Mouse (Mus musculus): ENCODE measurements at regions not wholly inside any gene's neighbourhood (a gene's known extent, or its start where the extent isn't known, plus 50 kb on each side); places are given as distances from the start of the nearest gene placed in this dataset.

DNA sequence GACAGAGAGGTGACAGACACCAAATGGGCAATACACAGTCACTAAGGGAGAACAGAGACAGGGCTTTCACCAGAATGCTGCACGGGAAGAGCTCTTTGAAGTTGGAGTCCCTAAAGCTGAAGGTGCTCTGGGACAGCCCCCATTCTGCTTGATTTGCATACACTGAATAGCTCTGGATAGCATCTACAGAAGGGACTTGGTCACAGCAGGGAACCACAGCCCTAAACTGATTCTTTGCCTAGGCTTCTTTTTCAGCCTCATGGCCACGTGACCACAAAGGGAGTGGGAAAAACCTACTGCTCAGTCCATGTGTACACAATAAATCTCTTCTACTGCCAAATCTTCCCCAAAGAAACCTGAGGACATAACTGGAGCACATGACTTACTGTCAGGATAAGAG lies 221.3 kb downstream of the Opa1 start:
- TF ChIP-seq POLR2A (IDR thresholded peaks at IDR 0.05; ENCODE audit: borderline replicate concordance, insufficient read depth, low read length) = no peak
- TF ChIP-seq CTCF (IDR thresholded peaks at IDR 0.05; ENCODE audit: borderline replicate concordance, insufficient read depth, low read depth, low read length) = no peak

Measured in cerebellum, adult 2 months (tissue).